Mouse (Mus musculus): ENCODE measurements around the gene Clta. TPM values are rescaled to one million over a fixed set of nuclear protein-coding genes. Genes with fewer than 3 reads are reported as not detected.

Clta gene
- total RNA-seq, 2 experiments from 2014 or later = 202 to 211 TPM

- peak in 1 of 2 experiments; percentile 39 for DNase-seq (ENCODE audit: low spot score in 2 of 2)
Observed at GRCm38 (mm10) chr4:43978521-43979443, 25.5 kb upstream of the Clta start.

GRCm38 (mm10) chr4:43979746-43980145 is 24.5 kb upstream of the Clta start:
- DNase-seq (ENCODE audit: low spot score in 2 of 2) = no peak

- no peak for DNase-seq (ENCODE audit: low spot score in 2 of 2)
Observed at GRCm38 (mm10) chr4:43980236-43980635, 24.0 kb upstream of the Clta start.

DNA sequence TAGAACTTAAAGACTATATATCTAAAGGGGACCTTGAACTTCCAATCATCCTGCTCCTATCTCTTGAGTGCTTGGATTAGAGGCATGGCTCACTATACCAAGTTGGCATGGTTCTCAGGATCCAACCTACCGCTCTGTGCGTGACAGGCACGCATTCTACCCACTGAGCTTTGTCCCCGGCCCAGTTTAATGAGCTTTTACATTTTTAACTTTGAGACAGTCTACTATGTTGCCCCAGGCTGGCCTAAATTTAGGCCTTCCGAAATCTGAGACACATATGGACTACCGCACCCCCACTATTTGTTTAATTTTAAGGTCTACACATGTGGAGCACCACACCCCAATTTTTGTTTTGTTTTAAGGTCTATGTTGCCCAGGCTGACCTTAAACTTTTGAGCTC is 23.4 kb upstream of the Clta start:
- no peak for DNase-seq (ENCODE audit: low spot score in 2 of 2)

DNA sequence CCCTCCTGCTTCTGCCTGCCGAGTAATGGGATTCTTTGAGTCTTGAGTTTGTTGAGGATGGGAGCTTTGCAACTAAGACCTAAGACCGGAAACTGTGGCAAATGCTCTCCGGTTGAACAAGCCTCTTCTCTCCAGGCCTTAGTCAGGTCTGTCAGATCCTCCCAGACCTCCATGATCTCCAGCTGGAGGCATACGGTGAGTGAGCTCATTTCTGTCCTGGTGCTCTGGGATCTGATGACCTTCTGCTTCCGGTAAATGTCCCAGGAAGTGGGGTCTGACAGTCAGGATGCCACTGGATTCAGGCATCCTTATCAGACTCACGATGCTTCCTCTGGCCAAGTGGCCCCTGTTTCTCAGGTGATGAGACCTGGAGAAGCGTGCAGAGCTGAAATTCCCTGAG is 23.0 kb upstream of the Clta start:
- no peak for DNase-seq (ENCODE audit: low spot score in 2 of 2)

GRCm38 (mm10) chr4:43982053-43982732 is 22.1 kb upstream of the Clta start:
- DNase-seq (ENCODE audit: low spot score in 2 of 2) = peak; percentile 86 to 92

- no peak for DNase-seq (ENCODE audit: low spot score in 2 of 2)
Observed at GRCm38 (mm10) chr4:43983181-43983580, 21.1 kb upstream of the Clta start, which contains the start of gene Ccin. Gene Ccin, plus strand, starts transcription at chr4:43983483.

DNA sequence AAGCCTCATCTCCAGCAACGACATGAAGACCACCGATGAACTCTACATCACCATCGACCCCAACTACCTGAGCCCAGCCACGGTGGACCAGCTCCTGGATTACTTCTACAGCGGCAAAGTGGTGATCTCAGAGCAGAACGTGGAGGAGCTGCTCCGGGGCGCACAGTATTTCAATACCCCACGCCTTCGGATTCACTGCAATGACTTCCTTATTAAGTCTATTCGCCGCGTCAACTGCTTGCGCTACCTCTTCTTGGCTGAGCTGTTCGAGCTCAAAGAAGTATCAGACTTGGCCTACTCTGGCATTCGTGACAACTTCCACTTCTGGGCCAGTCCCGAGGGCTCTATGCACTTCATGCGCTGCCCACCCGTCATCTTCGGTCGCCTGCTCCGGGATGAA is 20.5 kb upstream of the Clta start:
- no peak for DNase-seq (ENCODE audit: low spot score in 2 of 2)

GRCm38 (mm10) chr4:43984326-43984725 is 19.9 kb upstream of the Clta start:
- DNase-seq (ENCODE audit: low spot score in 2 of 2) = no peak

GRCm38 (mm10) chr4:43988976-43989375 is 15.3 kb upstream of the Clta start:
- no peak for DNase-seq (ENCODE audit: low spot score in 2 of 2)

- DNase-seq (ENCODE audit: low spot score in 2 of 2) = no peak
Observed at GRCm38 (mm10) chr4:43993072-43993471, 11.2 kb upstream of the Clta start.

- DNase-seq (ENCODE audit: low spot score in 2 of 2) = no peak
Observed at GRCm38 (mm10) chr4:43994342-43994741, 9.9 kb upstream of the Clta start.

DNA sequence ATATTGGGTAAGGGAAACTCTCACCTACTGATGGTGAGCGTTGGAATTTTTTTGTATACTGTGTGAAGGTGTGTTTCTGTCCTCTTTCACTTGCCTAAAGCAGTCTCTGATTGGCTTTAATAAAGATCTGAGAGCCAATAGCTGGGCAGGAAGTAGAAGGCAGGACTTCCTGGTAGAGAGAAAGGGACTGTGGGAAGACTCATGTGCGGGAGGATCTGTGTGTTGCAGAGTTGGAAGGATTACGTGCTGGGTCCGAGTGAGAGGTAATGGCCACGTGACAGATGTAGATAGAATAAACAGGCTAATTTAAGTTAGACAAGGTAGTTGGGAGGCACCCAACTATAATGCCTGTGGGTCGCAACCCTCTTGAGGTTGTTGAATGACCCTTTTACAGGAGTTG is 630 bp upstream of the Clta start:
- DNase-seq (ENCODE audit: low spot score in 2 of 2) = no peak

DNA sequence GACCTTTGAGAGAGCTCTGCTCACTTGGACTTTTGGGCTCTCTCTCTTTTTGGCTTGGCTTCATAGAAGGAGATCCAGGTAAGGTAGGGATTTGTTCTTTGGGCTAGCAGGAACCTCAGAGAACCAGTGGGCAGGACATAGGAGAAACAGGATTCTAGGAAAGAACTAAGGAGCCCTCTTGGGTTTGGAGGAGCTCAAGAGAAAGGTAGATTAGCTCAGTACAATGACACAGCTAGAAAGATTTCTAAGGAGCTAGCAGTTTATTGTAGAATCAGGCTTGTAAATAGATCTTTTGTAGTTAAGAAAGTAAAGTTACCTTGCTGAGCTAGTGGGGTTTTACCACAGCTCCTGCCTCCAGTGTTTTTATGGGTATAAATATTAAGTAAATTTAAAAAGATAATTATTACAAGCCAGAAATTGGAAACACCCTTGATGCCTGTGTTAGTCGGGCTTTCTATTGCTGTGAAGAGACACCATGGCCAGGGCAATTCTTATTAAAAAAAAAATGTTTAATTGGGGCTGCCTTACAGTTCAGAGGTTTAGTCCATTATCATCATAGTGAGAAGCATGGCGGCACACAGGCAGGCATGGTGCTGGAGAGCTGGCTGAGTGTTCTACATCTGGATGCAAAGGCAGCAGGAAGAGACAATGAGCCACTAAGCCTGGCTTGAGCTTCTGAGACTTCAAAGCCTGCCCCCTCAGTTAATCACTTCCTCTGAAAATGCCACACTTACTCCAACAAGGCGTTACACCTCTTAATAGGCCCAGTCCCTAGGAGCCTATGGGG is 564 bp downstream of the Clta start:
- no peak for DNase-seq (ENCODE audit: low spot score in 2 of 2)

GRCm38 (mm10) chr4:44010176-44010575 is 5.9 kb downstream of the Clta start:
- DNase-seq (ENCODE audit: low spot score in 2 of 2) = no peak

DNA sequence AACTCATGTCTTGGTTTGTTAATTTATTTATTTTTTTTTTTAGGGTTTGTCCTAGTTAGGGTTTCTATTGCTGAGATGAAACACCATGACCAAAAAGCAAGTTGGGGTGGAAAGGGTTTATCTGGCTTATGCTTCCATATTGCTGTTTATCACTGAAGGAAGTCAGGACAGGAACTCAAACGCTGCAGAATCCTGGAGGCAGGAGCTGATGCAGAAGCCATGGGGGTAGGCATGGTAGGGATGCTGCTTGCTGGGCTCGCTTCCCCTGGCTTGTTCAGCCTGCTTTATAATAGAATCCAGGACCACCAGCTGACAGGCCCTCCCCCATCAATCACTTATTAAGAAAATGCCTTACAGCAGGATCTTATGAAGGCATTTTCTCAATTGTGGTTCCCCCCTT is 6.6 kb downstream of the Clta start:
- DNase-seq (ENCODE audit: low spot score in 2 of 2) = no peak

- no peak for DNase-seq (ENCODE audit: low spot score in 2 of 2)
Observed at GRCm38 (mm10) chr4:44011799-44012198, 7.5 kb downstream of the Clta start.

DNA sequence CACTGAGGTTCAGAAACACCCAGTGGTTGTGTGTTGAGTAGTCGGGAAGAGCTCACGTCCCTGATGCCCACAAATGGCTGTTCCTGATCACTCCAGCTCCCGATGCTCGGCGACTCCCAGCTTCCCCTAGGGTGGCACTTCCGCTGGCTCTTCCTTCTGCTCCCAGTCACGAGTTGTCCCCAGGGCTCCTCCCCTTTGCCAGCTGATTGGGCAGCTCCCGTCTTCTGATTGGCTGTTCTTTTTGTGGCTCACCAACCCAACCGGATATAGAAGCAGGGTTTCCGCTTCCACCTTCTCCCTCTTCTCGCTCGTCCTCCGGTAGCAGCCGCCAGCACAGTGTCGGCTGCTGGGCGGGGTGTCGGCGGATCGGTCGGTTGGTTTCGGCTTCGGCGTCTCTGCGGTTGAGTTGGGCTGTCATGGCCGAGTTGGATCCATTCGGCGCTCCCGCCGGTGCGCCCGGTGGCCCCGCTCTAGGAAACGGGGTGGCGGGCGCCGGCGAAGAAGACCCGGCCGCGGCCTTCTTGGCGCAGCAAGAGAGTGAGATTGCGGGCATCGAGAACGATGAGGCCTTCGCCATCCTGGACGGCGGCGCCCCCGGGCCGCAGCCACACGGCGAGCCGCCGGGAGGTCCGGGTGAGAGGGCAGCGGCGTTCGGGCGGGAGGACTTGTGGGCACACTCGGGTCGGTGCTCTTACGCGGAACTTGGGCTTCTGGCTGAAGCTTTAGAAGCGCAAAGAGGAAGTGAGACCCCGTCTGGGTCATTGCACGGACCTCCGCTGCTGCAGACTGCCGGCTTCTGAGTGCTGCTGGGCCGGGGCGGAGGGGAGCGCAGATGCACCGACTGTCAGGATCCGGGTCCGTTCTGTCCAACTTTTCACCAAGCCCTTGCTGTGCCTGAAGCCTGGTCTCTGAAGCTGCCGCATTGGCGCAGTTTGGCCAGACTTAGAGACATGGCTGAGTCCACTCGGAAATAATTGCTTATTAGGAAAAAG is 8.4 kb downstream of the Clta start:
- peak; percentile 55 to 84 for DNase-seq (ENCODE audit: low spot score in 2 of 2)

- DNase-seq (ENCODE audit: low spot score in 2 of 2) = no peak
Observed at GRCm38 (mm10) chr4:44013391-44014070, 9.3 kb downstream of the Clta start.

- no peak for DNase-seq (ENCODE audit: low spot score in 2 of 2)
Observed at GRCm38 (mm10) chr4:44016071-44016470, 11.8 kb downstream of the Clta start.

Data from adrenal gland, postnatal 4 days (tissue).